Mouse (Mus musculus): Measurements from ENCODE around the gene Ppp1r15b.

Gene Ppp1r15b

GRCm38 (mm10) chr1:133130638-133131560, at the start of gene Ppp1r15b:
TSS of gene Ppp1r15b (plus strand) at chr1:133131143.
- in situ Hi-C loops (cut with MboI, MseI): loop anchor here (5.0 to 25.0 kb wide), 4 partner anchors 84 to 1284 kb away; partner anchors contain the start of genes Adipor1 (in 1 of the 2), Elk4 (in 1 of the 2) and Pik3c2b (in 1 of the 2)

- in situ Hi-C loops (cut with MboI, MseI): loop anchor here in 1 of 2 experiments (10.0 kb wide), 1 partner anchor 328 kb away; no protein-coding TSS in a partner anchor
These were observed 47.9 kb upstream of the Ppp1r15b start for GRCm38 (mm10) chr1:133083003-133083546.

GRCm38 (mm10) chr1:133083942-133084625, 46.9 kb upstream of the Ppp1r15b start:
- in situ Hi-C loops (cut with MboI, MseI): loop anchor here in 1 of 2 experiments (10.0 kb wide), 1 partner anchor 329 kb away; no protein-coding TSS in a partner anchor

- in situ Hi-C loops (cut with MboI, MseI): loop anchor here (5.0 to 10.0 kb wide), 3 partner anchors 33 to 330 kb away; no protein-coding TSS in a partner anchor
These were observed 46.1 kb upstream of the Ppp1r15b start for GRCm38 (mm10) chr1:133084708-133085416.

- in situ Hi-C loops (cut with MboI, MseI): loop anchor here (5.0 to 10.0 kb wide), 3 partner anchors 33 to 331 kb away; no protein-coding TSS in a partner anchor
These were observed 45.6 kb upstream of the Ppp1r15b start for GRCm38 (mm10) chr1:133085417-133085742.

- in situ Hi-C loops (cut with MboI, MseI): loop anchor here (5.0 to 10.0 kb wide), 3 partner anchors 35 to 332 kb away; no protein-coding TSS in a partner anchor
These were observed 44.1 kb upstream of the Ppp1r15b start for GRCm38 (mm10) chr1:133086804-133087203.

- in situ Hi-C loops (cut with MboI, MseI): loop anchor here (5.0 to 10.0 kb wide), 3 partner anchors 35 to 333 kb away; no protein-coding TSS in a partner anchor
These were observed 43.6 kb upstream of the Ppp1r15b start for GRCm38 (mm10) chr1:133087206-133087905.

GRCm38 (mm10) chr1:133088196-133088595, 42.7 kb upstream of the Ppp1r15b start:
- in situ Hi-C loops (cut with MboI, MseI): loop anchor here (5.0 to 10.0 kb wide), 3 partner anchors 36 to 333 kb away; no protein-coding TSS in a partner anchor

- in situ Hi-C loops (cut with MboI, MseI): loop anchor here (5.0 to 10.0 kb wide), 3 partner anchors 37 to 335 kb away; no protein-coding TSS in a partner anchor
These were observed 41.5 kb upstream of the Ppp1r15b start for GRCm38 (mm10) chr1:133089415-133089814.

GRCm38 (mm10) chr1:133090641-133091040, 40.3 kb upstream of the Ppp1r15b start:
- in situ Hi-C loops (cut with MboI, MseI): loop anchor here in 1 of 2 experiments (10.0 kb wide), 1 partner anchor 326 kb away; no protein-coding TSS in a partner anchor

GRCm38 (mm10) chr1:133091483-133091882, 39.5 kb upstream of the Ppp1r15b start:
- in situ Hi-C loops (cut with MboI, MseI): loop anchor here in 1 of 2 experiments (10.0 kb wide), 1 partner anchor 327 kb away; no protein-coding TSS in a partner anchor

GRCm38 (mm10) chr1:133093719-133094118, 37.2 kb upstream of the Ppp1r15b start:
- in situ Hi-C loops (cut with MboI, MseI): loop anchor here in 1 of 2 experiments (10.0 kb wide), 1 partner anchor 329 kb away; no protein-coding TSS in a partner anchor

- in situ Hi-C loops (cut with MboI, MseI): no loop called here
These were observed 29.8 kb upstream of the Ppp1r15b start for GRCm38 (mm10) chr1:133100980-133101798.

- in situ Hi-C loops (cut with MboI, MseI): no loop called here
These were observed 28.8 kb upstream of the Ppp1r15b start for GRCm38 (mm10) chr1:133102108-133102507.

- in situ Hi-C loops (cut with MboI, MseI): no loop called here
These were observed 27.6 kb upstream of the Ppp1r15b start for GRCm38 (mm10) chr1:133103315-133103714.

- in situ Hi-C loops (cut with MboI, MseI): no loop called here
These were observed 27.1 kb upstream of the Ppp1r15b start for GRCm38 (mm10) chr1:133103871-133104270.

GRCm38 (mm10) chr1:133116108-133116507, 14.8 kb upstream of the Ppp1r15b start:
- in situ Hi-C loops (cut with MboI, MseI): no loop called here

- in situ Hi-C loops (cut with MboI, MseI): no loop called here
These were observed 12.8 kb upstream of the Ppp1r15b start for GRCm38 (mm10) chr1:133118127-133118526.

- in situ Hi-C loops (cut with MboI, MseI): no loop called here
These were observed 12.1 kb upstream of the Ppp1r15b start for GRCm38 (mm10) chr1:133118844-133119243.
